Mouse (Mus musculus) liver, adult 2 months (tissue): ENCODE measurements around the gene Fez1. TPM values are rescaled to one million over a fixed set of nuclear protein-coding genes. Genes with fewer than 3 reads are reported as not detected.
A peak's percentile ranks its signal among the peaks of the same experiment; 100 is the strongest.

Source experiments
- DNase-seq: peaks from one replicate; pipeline ENCODE4 v3.0.0-alpha.2; 2011; ENCODE audit warnings: low read depth, low spot score; ENCODE audit errors: extremely low read depth
- H3K27ac ChIP-seq: fragments of 200-500 bp; replicated peaks from 2 replicates; pipeline ENCODE4 v1.5.1; 2012; ENCODE audit warnings: low read depth, mild to moderate bottlenecking, control low read depth, inconsistent platforms, low read length; ENCODE audit not compliant: insufficient read depth
- H3K27me3 ChIP-seq: fragments of 200-500 bp; 2 replicates; pipeline ENCODE4 v1.6.1; 2012; ENCODE audit warnings: mild to moderate bottlenecking, moderate library complexity, low read length, inconsistent platforms; ENCODE audit not compliant: control insufficient read depth, insufficient read depth
- H3K36me3 ChIP-seq: fragments of 200-500 bp; 2 replicates; pipeline ENCODE4 v1.6.1; 2012; ENCODE audit warnings: low read length, inconsistent platforms; ENCODE audit not compliant: control insufficient read depth, insufficient read depth
- H3K4me1 ChIP-seq: fragments of 200-500 bp; 2 replicates; pipeline ENCODE4 v1.6.1; 2011; ENCODE audit warnings: low read length; ENCODE audit not compliant: control insufficient read depth, insufficient read depth
- H3K4me3 ChIP-seq: fragments of 200-500 bp; 2 replicates; pipeline ENCODE4 v1.5.1; 2011; ENCODE audit warnings: low read depth, mild to moderate bottlenecking, control low read depth, low read length, moderate library complexity; ENCODE audit not compliant: insufficient read depth
- H3K79me2 ChIP-seq: fragments of 200-500 bp; 2 replicates; pipeline ENCODE4 v1.6.1; 2012; ENCODE audit warnings: inconsistent platforms, mild to moderate bottlenecking, low read length, moderate library complexity; ENCODE audit not compliant: control insufficient read depth, insufficient read depth
- H3K9ac ChIP-seq: fragments of 200-500 bp; 2 replicates; pipeline ENCODE4 v1.6.1; 2012; ENCODE audit warnings: low read depth, mild to moderate bottlenecking, control low read depth, inconsistent platforms, low read length
- CTCF ChIP-seq: fragments of 200-500 bp; IDR thresholded peaks from 2 replicates; pipeline ENCODE4 v1.5.1; 2011; ENCODE audit warnings: low read depth, low read length, control low read depth
- POLR2A ChIP-seq: fragments of 200-500 bp; IDR thresholded peaks from 2 replicates; pipeline ENCODE4 v1.6.1; 2011; ENCODE audit warnings: low read length, control low read depth; ENCODE audit not compliant: insufficient read depth; ENCODE audit errors: extremely low read depth
- WGBS: fragments of 180-500 bp; shearing (Covaris S2); methylation state at CpG from one replicate; pipeline ENCODE4 v1.1.7; 2018; 5-methylcytosine and 5-hydroxymethylcytosine counted together
- polyA plus RNA-seq: library from polyadenylated mRNA; depleted of rRNA; stranded (reverse); fragments of >200 nt; gene quantifications from 2 replicates; pipeline ENCODE4 v1.2.3, GENCODE M21; 2012
- total RNA-seq: library from RNA; depleted of rRNA; stranded (reverse); fragments of >200 nt; gene quantifications from 2 replicates; pipeline ENCODE4 v1.2.3, GENCODE M21; 2014

Fez1 gene
- total and polyA plus RNA-seq, 2 experiments = 0.65 TPM; not detected in 1

DNA sequence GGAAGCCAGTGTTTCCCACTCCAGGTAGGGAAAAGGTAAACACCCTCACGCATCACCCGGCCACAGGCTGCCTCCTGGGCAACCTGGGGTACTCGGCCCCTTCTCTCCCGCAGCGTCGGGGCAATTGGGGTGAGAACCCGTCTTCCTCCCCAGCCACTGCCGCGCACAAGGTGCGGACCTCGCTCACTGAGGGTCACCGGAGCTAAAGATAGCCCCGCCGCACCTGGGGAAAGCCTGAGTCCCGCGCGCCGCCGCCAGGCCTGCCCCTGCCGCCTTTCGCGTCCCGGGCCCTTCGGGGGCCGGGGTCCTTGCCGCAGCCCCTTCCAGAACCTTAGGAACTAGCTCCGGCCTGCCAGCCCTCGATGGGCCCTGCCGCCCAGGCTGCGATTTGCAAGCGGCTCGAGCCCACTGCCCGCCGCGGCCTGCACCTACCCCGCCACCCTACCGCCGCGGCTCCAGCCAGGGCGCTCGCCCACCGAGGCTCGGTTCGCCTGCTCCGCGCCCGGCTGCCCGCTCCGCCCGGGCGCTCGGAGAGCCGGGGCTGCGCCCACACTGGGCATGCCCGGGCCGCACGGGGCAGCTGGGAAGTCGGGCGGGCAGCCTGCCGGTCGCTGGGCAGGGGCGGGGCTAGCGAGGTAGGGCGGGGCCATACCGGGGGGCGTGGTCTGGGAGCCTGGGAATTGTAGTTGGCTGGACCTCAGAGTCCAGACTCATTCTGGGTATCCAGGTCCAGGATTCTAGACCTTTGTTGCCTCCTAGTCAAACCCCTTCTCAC is 24.7 kb upstream of the Fez1 start, which contains the start of gene Ei24:
TSS of gene Ei24 (minus strand) at position 613 of the 775 bp plus-strand sequence.
- Histone ChIP-seq H3K27ac (peak within 1 kb of the TSS; percentile 98), H3K27me3 (no peaks in the 10 kb centered on the region), H3K4me3 (peak within 1 kb of the TSS; percentile 95), H3K9ac (peak within 1 kb of the TSS; percentile 95), H3K36me3 (peaks cover 5% of the 10 kb centered on the region; the same call in 1 of the 2 replicates), H3K79me2 (peaks cover 10% of the 10 kb centered on the region), H3K4me1 (peaks cover 24% of the 10 kb centered on the region)
- DNase-seq = peak; percentile 74
- WGBS = under 1% methylated on average over 62 of the region's 66 CpGs
- no peak for TF ChIP-seq CTCF
- TF ChIP-seq POLR2A = peak; percentile 82

DNA sequence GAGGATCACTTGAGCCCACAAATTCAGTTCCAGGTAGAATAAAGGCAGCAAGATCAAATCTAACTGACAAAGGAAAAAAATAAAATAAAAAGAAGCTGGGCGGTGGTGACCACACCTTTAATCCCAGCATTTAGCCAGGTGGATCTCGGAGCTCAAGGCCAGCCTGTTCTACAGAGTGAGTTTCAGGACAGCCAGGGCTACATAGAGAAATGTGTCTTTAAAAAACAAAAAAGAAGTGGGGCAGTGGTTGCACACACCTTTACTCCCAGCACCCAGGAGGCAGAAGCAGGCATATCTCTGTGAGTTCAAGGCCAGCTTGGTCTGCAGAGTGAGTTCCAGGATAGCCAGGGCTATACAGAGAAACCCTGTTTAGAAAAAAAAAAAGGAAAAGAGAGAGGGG is 19.7 kb upstream of the Fez1 start:
- TF ChIP-seq CTCF (no peak), POLR2A (no peak)

GRCm38 (mm10) chr9:36802951-36803350 is 18.7 kb upstream of the Fez1 start:
- whole genome bisulfite sequencing = 86% methylated on average over 3 of the region's 3 CpGs
- TF ChIP-seq CTCF (no peak), POLR2A (no peak)

More for the DNA sequence above, 19.7 kb upstream of the Fez1 start:
- no peak overlapping the region for H3K9ac ChIP-seq
- H3K27ac ChIP-seq = no peak overlapping the region
- H3K4me3 ChIP-seq = no peak overlapping the region
- peaks cover 2% of the 10 kb centered on the region for H3K79me2 ChIP-seq
- peaks cover 10% of the 10 kb centered on the region for H3K4me1 ChIP-seq
- H3K36me3 ChIP-seq = no peaks in the 10 kb centered on the region
- no peak for DNase-seq
- 89% methylated on average over 2 of the region's 2 CpGs for WGBS
- no peaks in the 10 kb centered on the region for H3K27me3 ChIP-seq

GRCm38 (mm10) chr9:36803386-36803785 is 18.3 kb upstream of the Fez1 start:
- no peak for TF ChIP-seq POLR2A
- TF ChIP-seq CTCF = no peak
- H3K4me1 ChIP-seq = peaks cover 9% of the 10 kb centered on the region
- no peak for DNase-seq
- no peak overlapping the region for H3K27ac ChIP-seq
- H3K36me3 ChIP-seq = no peaks in the 10 kb centered on the region
- WGBS = 81% methylated on average over 6 of the region's 6 CpGs
- no peak overlapping the region for H3K4me3 ChIP-seq
- no peaks in the 10 kb centered on the region for H3K27me3 ChIP-seq
- H3K79me2 ChIP-seq = no peaks in the 10 kb centered on the region
- H3K9ac ChIP-seq = no peak overlapping the region

More at GRCm38 (mm10) chr9:36802951-36803350, 18.7 kb upstream of the Fez1 start:
- Histone ChIP-seq H3K4me3 (no peak overlapping the region), H3K9ac (no peak overlapping the region), H3K79me2 (no peaks in the 10 kb centered on the region), H3K27me3 (no peaks in the 10 kb centered on the region), H3K36me3 (no peaks in the 10 kb centered on the region), H3K4me1 (peaks cover 9% of the 10 kb centered on the region), H3K27ac (no peak overlapping the region)
- DNase-seq = no peak

DNA sequence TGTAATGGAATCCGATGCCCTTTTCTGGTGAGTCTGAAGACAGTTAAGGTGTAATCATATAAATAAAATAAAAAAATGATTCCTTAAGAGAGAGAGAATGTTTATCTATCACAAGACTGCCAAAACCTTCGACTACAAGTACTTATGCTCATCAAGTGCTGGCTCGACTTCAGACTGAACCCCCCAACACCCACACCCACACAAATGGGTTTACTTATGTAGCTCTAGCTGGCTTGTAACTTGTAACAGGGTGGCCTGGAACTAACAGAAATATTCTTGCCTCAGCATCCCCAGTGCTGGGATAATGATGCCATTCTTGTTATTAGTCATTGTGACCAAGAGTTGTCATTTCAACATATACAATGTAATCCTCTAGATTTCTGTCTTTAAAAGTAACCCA is 17.7 kb upstream of the Fez1 start:
- Histone ChIP-seq H3K27ac (no peak overlapping the region), H3K36me3 (no peaks in the 10 kb centered on the region), H3K79me2 (no peaks in the 10 kb centered on the region), H3K4me1 (peaks cover 12% of the 10 kb centered on the region), H3K9ac (no peak overlapping the region), H3K4me3 (no peak overlapping the region), H3K27me3 (no peaks in the 10 kb centered on the region)
- 88% methylated on average over 3 of the region's 3 CpGs for WGBS
- TF ChIP-seq POLR2A = no peak
- no peak for TF ChIP-seq CTCF
- DNase-seq = no peak
